Mouse (Mus musculus) right cerebral cortex, postnatal 14 days (tissue): ENCODE data around the gene Farp2.
"Not testable (repeated sequence)": the region's sequence is repeated elsewhere in the genome, so short reads cannot be mapped to it uniquely, and the experiment has no call there.

ENCODE experiments used
- DNase-seq: peaks from one replicate; pipeline ENCODE4 v3.0.0; 2022

Gene Farp2

GRCm38 (mm10) chr1:93511585-93512350 lies at the start of gene Farp2:
Gene Farp2, plus strand, starts transcription at chr1:93512079.
- peak; percentile 89 for DNase-seq

GRCm38 (mm10) chr1:93465066-93465465 lies 46.8 kb upstream of the Farp2 start:
- no peak for DNase-seq

GRCm38 (mm10) chr1:93465746-93466145 lies 46.1 kb upstream of the Farp2 start:
- no peak for DNase-seq

GRCm38 (mm10) chr1:93468626-93469025 lies 43.3 kb upstream of the Farp2 start:
- DNase-seq, result no peak

- DNase-seq, result no peak
Observed at GRCm38 (mm10) chr1:93475694-93476093, 36.2 kb upstream of the Farp2 start.

GRCm38 (mm10) chr1:93477758-93478585 lies 33.9 kb upstream of the Farp2 start:
- DNase-seq, result peak; percentile 97

GRCm38 (mm10) chr1:93478586-93479475 lies 33.0 kb upstream of the Farp2 start, which contains the start of gene Hdlbp:
Gene Hdlbp, minus strand, starts transcription at chr1:93478815.
- DNase-seq, result peak; percentile 99

GRCm38 (mm10) chr1:93479476-93480083 lies 32.3 kb upstream of the Farp2 start:
- DNase-seq, result peak; percentile 9

- DNase-seq, result not testable (repeated sequence)
Observed at GRCm38 (mm10) chr1:93486302-93486701, 25.6 kb upstream of the Farp2 start.

GRCm38 (mm10) chr1:93495312-93495711 lies 16.6 kb upstream of the Farp2 start:
- DNase-seq, result no peak

- DNase-seq, result no peak
Observed at GRCm38 (mm10) chr1:93506944-93507676, 4.8 kb upstream of the Farp2 start.

GRCm38 (mm10) chr1:93508576-93508975 lies 3.3 kb upstream of the Farp2 start:
- not testable (repeated sequence) for DNase-seq

GRCm38 (mm10) chr1:93512351-93512690 lies 442 bp downstream of the Farp2 start:
- DNase-seq, result no peak

- DNase-seq, result no peak
Observed at GRCm38 (mm10) chr1:93513221-93513620, 1.3 kb downstream of the Farp2 start.

- no peak for DNase-seq
Observed at GRCm38 (mm10) chr1:93521491-93521890, 9.6 kb downstream of the Farp2 start.

- DNase-seq, result no peak
Observed at GRCm38 (mm10) chr1:93522325-93522724, 10.4 kb downstream of the Farp2 start.

- DNase-seq, result no peak
Observed at GRCm38 (mm10) chr1:93529801-93530200, 17.9 kb downstream of the Farp2 start.

- DNase-seq, result no peak
Observed at GRCm38 (mm10) chr1:93537227-93537626, 25.3 kb downstream of the Farp2 start.

- DNase-seq, result no peak
Observed at GRCm38 (mm10) chr1:93543196-93543595, 31.3 kb downstream of the Farp2 start.

- DNase-seq, result no peak
Observed at GRCm38 (mm10) chr1:93547286-93547685, 35.4 kb downstream of the Farp2 start.

GRCm38 (mm10) chr1:93551427-93551826 lies 39.5 kb downstream of the Farp2 start:
- no peak for DNase-seq

GRCm38 (mm10) chr1:93563224-93563623 lies 51.3 kb downstream of the Farp2 start:
- DNase-seq, result no peak
